Mouse (Mus musculus) kidney, embryonic 16.5 days (tissue): Measurements from ENCODE around the gene Dennd1a. TPM values are rescaled to one million over a fixed set of nuclear protein-coding genes. Genes with fewer than 3 reads are reported as not detected.

Source experiments
- ATAC-seq: fragments of 200-750 bp; cut with Nextera tagmentation; 2 replicates; pipeline ENCODE4 v1.8.0; 2017; ENCODE audit warnings: moderate TSS enrichment; ENCODE audit not compliant: low FRiP score, low TSS enrichment
- H3K27ac ChIP-seq: fragments of 300-500 bp; sonication (generic); 2 replicates; pipeline ENCODE4 v1.5.1; 2014; ENCODE audit warnings: low read length
- H3K27me3 ChIP-seq: fragments of 300-500 bp; sonication (generic); 2 replicates; pipeline ENCODE4 v1.6.1; 2014; ENCODE audit warnings: low read length, control low read depth, mixed read lengths; ENCODE audit not compliant: insufficient read depth
- H3K36me3 ChIP-seq: fragments of 300-500 bp; sonication (generic); 2 replicates; pipeline ENCODE4 v1.6.1; 2014; ENCODE audit warnings: low read length, control low read depth, mixed read lengths; ENCODE audit not compliant: insufficient read depth
- H3K4me1 ChIP-seq: fragments of 300-500 bp; sonication (generic); 2 replicates; pipeline ENCODE4 v1.6.1; 2014; ENCODE audit warnings: low read length, control low read depth, mixed read lengths; ENCODE audit not compliant: insufficient read depth
- H3K4me2 ChIP-seq: fragments of 300-500 bp; sonication (generic); replicated peaks from 2 replicates; pipeline ENCODE4 v1.6.1; 2014; ENCODE audit warnings: low read depth, low read length
- H3K4me3 ChIP-seq: fragments of 300-500 bp; sonication (generic); 2 replicates; pipeline ENCODE4 v1.5.1; 2014; ENCODE audit warnings: mild to moderate bottlenecking, low read length
- H3K9ac ChIP-seq: fragments of 300-500 bp; sonication (generic); replicated peaks from 2 replicates; pipeline ENCODE4 v1.6.1; 2014; ENCODE audit warnings: low read length
- H3K9me3 ChIP-seq: fragments of 300-500 bp; sonication (generic); 2 replicates; pipeline ENCODE4 v1.6.1; 2016; ENCODE audit warnings: low read length, control low read depth
- WGBS: fragments of 180-500 bp; shearing (Covaris S2); extraction: QIAGEN DNeasy Blood & Tissue Kit; methylation state at CpG from one replicate; pipeline ENCODE4 v1.1.7; 2014; 5-methylcytosine and 5-hydroxymethylcytosine counted together
- polyA plus RNA-seq: library from polyadenylated mRNA; unstranded; fragments of >200 nt; fragmentation: Nextera tagmentation; extraction: Ambion mirVana; gene quantifications from 2 replicates; pipeline ENCODE4 v1.2.1, GENCODE M21; 2015

Gene Dennd1a
- polyA plus RNA-seq, 1 experiment from 2014 or later, result 14.3 TPM

- 0 out of 2 replicates have a peak, but pooled peaks have one; percentile 22 for ATAC-seq
- no peak overlapping the region for H3K4me3 ChIP-seq
- WGBS, result 73% methylated on average over 2 of the region's 2 CpGs
- no peak overlapping the region for H3K27ac ChIP-seq
- H3K4me2 ChIP-seq, result no peak overlapping the region
- no peak overlapping the region for H3K9ac ChIP-seq
- no peaks in the 10 kb centered on the region for H3K9me3 ChIP-seq
- no peaks in the 10 kb centered on the region for H3K27me3 ChIP-seq
- peaks cover 20% of the 10 kb centered on the region for H3K4me1 ChIP-seq
- H3K36me3 ChIP-seq, result no peaks in the 10 kb centered on the region
Measured at GRCm38 (mm10) chr2:37855226-37855625, 432.0 kb downstream of the Dennd1a start.

GRCm38 (mm10) chr2:37853878-37854435 lies 433.2 kb downstream of the Dennd1a start:
- no peak overlapping the region for H3K4me2 ChIP-seq
- no peaks in the 10 kb centered on the region for H3K27me3 ChIP-seq
- peak; percentile 72 for ATAC-seq
- WGBS, result 8% methylated on average over 1 of the region's 1 CpGs
- H3K27ac ChIP-seq, result no peak overlapping the region
- no peaks in the 10 kb centered on the region for H3K36me3 ChIP-seq
- no peaks in the 10 kb centered on the region for H3K9me3 ChIP-seq
- H3K9ac ChIP-seq, result no peak overlapping the region
- no peak overlapping the region for H3K4me3 ChIP-seq
- peaks cover 20% of the 10 kb centered on the region for H3K4me1 ChIP-seq

- 0 out of 2 replicates have a peak, but pooled peaks have one; percentile 40 for ATAC-seq
- Histone ChIP-seq H3K4me1 (peaks cover 20% of the 10 kb centered on the region), H3K9ac (no peak overlapping the region), H3K36me3 (no peaks in the 10 kb centered on the region), H3K9me3 (no peaks in the 10 kb centered on the region), H3K27ac (no peak overlapping the region), H3K27me3 (no peaks in the 10 kb centered on the region), H3K4me2 (no peak overlapping the region), H3K4me3 (no peak overlapping the region)
- 61% methylated on average over 1 of the region's 1 CpGs for WGBS
Measured at GRCm38 (mm10) chr2:37850626-37851025, 436.6 kb downstream of the Dennd1a start.

- peaks cover 15% of the 10 kb centered on the region for H3K4me1 ChIP-seq
- WGBS, result 82% methylated on average over 3 of the region's 3 CpGs
Measured at GRCm38 (mm10) chr2:37849357-37849756, 437.8 kb downstream of the Dennd1a start.

GRCm38 (mm10) chr2:37842719-37843118 lies 444.5 kb downstream of the Dennd1a start:
- no peak for ATAC-seq

More at GRCm38 (mm10) chr2:37849357-37849756, 437.8 kb downstream of the Dennd1a start:
- ATAC-seq, result no peak
- H3K4me3 ChIP-seq, result no peak overlapping the region
- no peak overlapping the region for H3K9ac ChIP-seq
- no peaks in the 10 kb centered on the region for H3K27me3 ChIP-seq
- H3K27ac ChIP-seq, result no peak overlapping the region
- H3K4me2 ChIP-seq, result no peak overlapping the region
- no peaks in the 10 kb centered on the region for H3K9me3 ChIP-seq
- no peaks in the 10 kb centered on the region for H3K36me3 ChIP-seq

GRCm38 (mm10) chr2:37842151-37842569 lies 445.0 kb downstream of the Dennd1a start:
- H3K9me3 ChIP-seq, result no peaks in the 10 kb centered on the region
- ATAC-seq, result peak; percentile 31; the same call in 1 of the 2 replicates
- H3K27me3 ChIP-seq, result no peaks in the 10 kb centered on the region
- no peak overlapping the region for H3K4me3 ChIP-seq
- no peak overlapping the region for H3K9ac ChIP-seq
- H3K4me2 ChIP-seq, result no peak overlapping the region
- H3K27ac ChIP-seq, result no peak overlapping the region; the same call in 1 of the 2 replicates
- peaks cover 3% of the 10 kb centered on the region; the same call in 1 of the 2 replicates for H3K36me3 ChIP-seq
- WGBS, result 16% methylated on average over 7 of the region's 7 CpGs
- H3K4me1 ChIP-seq, result peaks cover 12% of the 10 kb centered on the region

More at GRCm38 (mm10) chr2:37842719-37843118, 444.5 kb downstream of the Dennd1a start:
- Histone ChIP-seq H3K36me3 (peaks cover 3% of the 10 kb centered on the region; the same call in 1 of the 2 replicates), H3K9ac (no peak overlapping the region), H3K4me1 (peaks cover 12% of the 10 kb centered on the region), H3K27me3 (no peaks in the 10 kb centered on the region), H3K9me3 (no peaks in the 10 kb centered on the region), H3K27ac (peak overlapping the region; percentile 35; the same call in 1 of the 2 replicates), H3K4me3 (no peak overlapping the region), H3K4me2 (no peak overlapping the region)
- 45% methylated on average over 4 of the region's 4 CpGs for WGBS

GRCm38 (mm10) chr2:37839922-37840321 lies 447.3 kb downstream of the Dennd1a start:
- Histone ChIP-seq H3K27ac (0 out of 2 replicates have a peak overlapping the region, but pooled peaks have one; percentile 11), H3K27me3 (no peaks in the 10 kb centered on the region), H3K4me1 (peaks cover 12% of the 10 kb centered on the region), H3K4me3 (no peak overlapping the region), H3K36me3 (peaks cover 3% of the 10 kb centered on the region; the same call in 1 of the 2 replicates), H3K4me2 (no peak overlapping the region), H3K9ac (no peak overlapping the region), H3K9me3 (no peaks in the 10 kb centered on the region)
- ATAC-seq, result no peak

GRCm38 (mm10) chr2:37838202-37838984 lies 448.8 kb downstream of the Dennd1a start:
- 78% methylated on average over 7 of the region's 7 CpGs for WGBS
- H3K27ac ChIP-seq, result no peak overlapping the region
- H3K27me3 ChIP-seq, result no peaks in the 10 kb centered on the region
- peaks cover 12% of the 10 kb centered on the region for H3K4me1 ChIP-seq
- no peak overlapping the region for H3K4me2 ChIP-seq
- ATAC-seq, result no peak
- no peaks in the 10 kb centered on the region for H3K9me3 ChIP-seq
- peaks cover 3% of the 10 kb centered on the region; the same call in 1 of the 2 replicates for H3K36me3 ChIP-seq
- no peak overlapping the region for H3K9ac ChIP-seq
- no peak overlapping the region for H3K4me3 ChIP-seq

- Histone ChIP-seq H3K27me3 (no peaks in the 10 kb centered on the region), H3K9ac (no peak overlapping the region), H3K27ac (no peak overlapping the region), H3K9me3 (no peaks in the 10 kb centered on the region), H3K4me1 (peaks cover 7% of the 10 kb centered on the region), H3K4me3 (no peak overlapping the region), H3K4me2 (no peak overlapping the region), H3K36me3 (peaks cover 3% of the 10 kb centered on the region; the same call in 1 of the 2 replicates)
- ATAC-seq, result no peak
- WGBS, result 92% methylated on average over 3 of the region's 3 CpGs
Measured at GRCm38 (mm10) chr2:37837542-37837941, 449.6 kb downstream of the Dennd1a start.
